Mouse (Mus musculus) bone marrow macrophage, adult 2 months (primary cell): ENCODE results near the gene Zfp324.

Source experiments
- CTCF ChIP-seq: IDR thresholded peaks from 2 replicates; pipeline ENCODE4 v1.5.1; 2012; ENCODE audit warnings: low read depth, mild to moderate bottlenecking, low read length, moderate library complexity
- POLR2A ChIP-seq: IDR thresholded peaks from 2 replicates; pipeline ENCODE4 v1.6.1; 2012; ENCODE audit warnings: mild to moderate bottlenecking, low read depth, low read length, borderline replicate concordance

- no peak for TF ChIP-seq CTCF
- no peak for TF ChIP-seq POLR2A
Observed at GRCm38 (mm10) chr7:12997230-12997629, 31.6 kb downstream of the Zfp324 start.
